Mouse (Mus musculus): ENCODE measurements around the gene Klrb1b.
A peak's percentile ranks its signal among the peaks of the same experiment; 100 is the strongest.
"Not testable (repeated sequence)": the region's sequence is repeated elsewhere in the genome, so short reads cannot be mapped to it uniquely, and the experiment has no call there.

The Klrb1b gene

GRCm38 (mm10) chr6:128840669-128841068 is 14.5 kb upstream of the Klrb1b start:
- not testable (repeated sequence) for DNase-seq (ENCODE audit: low read depth)

- peak; percentile 82 for DNase-seq (ENCODE audit: low read depth)
Observed at GRCm38 (mm10) chr6:128839921-128840320, 13.8 kb upstream of the Klrb1b start.

GRCm38 (mm10) chr6:128839266-128839771 is 13.2 kb upstream of the Klrb1b start:
- peak; percentile 93 for DNase-seq (ENCODE audit: low read depth)

- peak; percentile 93 for DNase-seq (ENCODE audit: low read depth)
Observed at GRCm38 (mm10) chr6:128838342-128839265, 12.5 kb upstream of the Klrb1b start.

GRCm38 (mm10) chr6:128837454-128838341 is 11.6 kb upstream of the Klrb1b start:
- DNase-seq (ENCODE audit: low read depth), result peak; percentile 57

- no peak for DNase-seq (ENCODE audit: low read depth)
Observed at GRCm38 (mm10) chr6:128836955-128837334, 10.8 kb upstream of the Klrb1b start.

- DNase-seq (ENCODE audit: low read depth), result peak; percentile 78
Observed at GRCm38 (mm10) chr6:128836191-128836954, 10.2 kb upstream of the Klrb1b start.

GRCm38 (mm10) chr6:128835571-128835970 is 9.4 kb upstream of the Klrb1b start:
- DNase-seq (ENCODE audit: low read depth), result peak; percentile 80

GRCm38 (mm10) chr6:128833046-128833445 is 6.9 kb upstream of the Klrb1b start:
- DNase-seq (ENCODE audit: low read depth), result no peak

- DNase-seq (ENCODE audit: low read depth), result no peak
Observed at GRCm38 (mm10) chr6:128829837-128830236, 3.7 kb upstream of the Klrb1b start.

- no peak for DNase-seq (ENCODE audit: low read depth)
Observed at GRCm38 (mm10) chr6:128826781-128827180, 650 bp upstream of the Klrb1b start.

- DNase-seq (ENCODE audit: low read depth), result no peak
Observed at GRCm38 (mm10) chr6:128818083-128818802, 7.9 kb downstream of the Klrb1b start.

- peak; percentile 88 for DNase-seq (ENCODE audit: low read depth)
Observed at GRCm38 (mm10) chr6:128808532-128808931, 17.6 kb downstream of the Klrb1b start.

- peak; percentile 39 for DNase-seq (ENCODE audit: low read depth)
Observed at GRCm38 (mm10) chr6:128807021-128807420, 19.1 kb downstream of the Klrb1b start.

GRCm38 (mm10) chr6:128804823-128805640 is 21.1 kb downstream of the Klrb1b start:
- DNase-seq (ENCODE audit: low read depth), result peak; percentile 87

- DNase-seq (ENCODE audit: low read depth), result peak; percentile 100
Observed at GRCm38 (mm10) chr6:128802999-128803857, 22.9 kb downstream of the Klrb1b start.

GRCm38 (mm10) chr6:128802557-128802956 is 23.6 kb downstream of the Klrb1b start:
- no peak for DNase-seq (ENCODE audit: low read depth)

- not testable (repeated sequence) for DNase-seq (ENCODE audit: low read depth)
Observed at GRCm38 (mm10) chr6:128800696-128801095, 25.4 kb downstream of the Klrb1b start.

- peak; percentile 49 for DNase-seq (ENCODE audit: low read depth)
Observed at GRCm38 (mm10) chr6:128799896-128800270, 26.2 kb downstream of the Klrb1b start.

Data from 416B (cell line).